Mouse (Mus musculus) heart, embryonic 10.5 days (tissue): ENCODE measurements around the gene Sult2b1. TPM values are rescaled to one million over a fixed set of nuclear protein-coding genes. Genes with fewer than 3 reads are reported as not detected.
A peak's percentile ranks its signal among the peaks of the same experiment; 100 is the strongest.

Experiments
- DNase-seq: peaks from one replicate; pipeline ENCODE4 v3.0.0-alpha.2; 2017; ENCODE audit warnings: low spot score
- H3K27ac ChIP-seq: fragments of 300-500 bp; sonication (generic); 2 replicates; pipeline ENCODE4 v1.5.1; 2016; ENCODE audit warnings: mild to moderate bottlenecking
- H3K27me3 ChIP-seq: fragments of 300-500 bp; sonication (generic); 2 replicates; pipeline ENCODE4 v1.6.1; 2016; ENCODE audit warnings: mild to moderate bottlenecking; ENCODE audit not compliant: poor library complexity, insufficient read depth, severe bottlenecking
- H3K36me3 ChIP-seq: fragments of 300-500 bp; sonication (generic); 2 replicates; pipeline ENCODE4 v1.6.1; 2016; ENCODE audit warnings: mild to moderate bottlenecking, moderate library complexity
- H3K4me1 ChIP-seq: fragments of 300-500 bp; sonication (generic); 2 replicates; pipeline ENCODE4 v1.6.1; 2016; ENCODE audit warnings: mild to moderate bottlenecking
- H3K4me3 ChIP-seq: fragments of 300-500 bp; sonication (generic); 2 replicates; pipeline ENCODE4 v1.5.1; 2016; ENCODE audit warnings: mild to moderate bottlenecking, moderate library complexity
- H3K9me3 ChIP-seq: fragments of 300-500 bp; sonication (generic); 2 replicates; pipeline ENCODE4 v1.6.1; 2016; ENCODE audit warnings: mild to moderate bottlenecking, moderate library complexity
- WGBS: fragments of 180-500 bp; shearing (Covaris S2); methylation state at CpG from one replicate; pipeline ENCODE4 v1.1.7; 2016; 5-methylcytosine and 5-hydroxymethylcytosine counted together
- polyA plus RNA-seq: library from polyadenylated mRNA; unstranded; fragments of >200 nt; fragmentation: Nextera tagmentation; extraction: Ambion mirVana; gene quantifications from 2 replicates; pipeline ENCODE4 v1.2.1, GENCODE M21; 2016

The Sult2b1 gene
- polyA plus RNA-seq, 1 experiment from 2014 or later: 0.79 TPM

DNA sequence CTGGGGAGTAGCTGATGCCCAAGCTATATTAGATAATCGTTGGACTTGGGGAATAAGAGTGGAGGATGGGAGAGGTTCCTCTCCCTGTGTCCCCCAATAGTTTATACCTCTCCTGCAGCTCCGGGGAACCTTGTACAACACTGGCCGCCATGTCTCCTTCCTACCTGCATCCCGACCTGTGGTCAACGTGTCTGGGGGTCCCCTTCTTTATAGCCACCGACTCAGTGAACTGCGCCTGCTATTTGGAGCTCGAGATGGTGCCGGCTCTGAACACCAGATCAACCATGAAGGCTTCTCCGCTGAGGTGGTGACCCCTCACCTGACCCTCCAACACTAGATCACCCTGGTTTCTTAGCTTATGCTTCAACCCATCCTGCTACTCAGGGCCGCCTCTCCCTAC lies 82.2 kb downstream of the Sult2b1 start:
- Histone ChIP-seq H3K4me1 (peaks cover 63% of the 10 kb centered on the region), H3K4me3 (no peak overlapping the region), H3K36me3 (no peaks in the 10 kb centered on the region), H3K9me3 (no peaks in the 10 kb centered on the region), H3K27me3 (peaks cover 39% of the 10 kb centered on the region), H3K27ac (no peak overlapping the region)
- WGBS: 86% methylated on average over 11 of the region's 11 CpGs
- DNase-seq: no peak

DNA sequence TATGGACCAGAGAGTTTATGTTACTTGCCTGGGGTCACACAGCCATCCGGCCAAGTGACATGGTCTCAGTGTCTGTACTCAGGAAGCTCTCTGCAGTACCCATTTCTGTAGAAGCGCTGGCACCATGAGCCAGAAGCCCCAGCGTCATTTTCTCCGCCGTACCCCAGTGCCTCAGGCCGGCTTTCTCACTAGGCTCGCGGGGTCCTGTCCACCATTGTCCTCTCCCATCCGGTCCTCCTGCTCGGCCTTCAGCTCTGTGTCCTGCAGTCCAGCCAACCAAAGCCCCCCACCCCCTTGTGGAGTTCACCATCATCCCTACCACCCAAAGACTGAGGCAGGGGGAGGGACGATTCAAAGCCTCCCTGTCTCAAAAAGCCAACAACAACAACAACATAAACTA lies 82.9 kb downstream of the Sult2b1 start:
- 0 out of 2 replicates have a peak overlapping the region, but pooled peaks have one; percentile 77 for H3K27ac ChIP-seq
- 0 out of 2 replicates have a peak overlapping the region, but pooled peaks have one; percentile 58 for H3K4me3 ChIP-seq
- peaks cover 39% of the 10 kb centered on the region for H3K27me3 ChIP-seq
- H3K9me3 ChIP-seq: no peaks in the 10 kb centered on the region
- WGBS: 86% methylated on average over 11 of the region's 11 CpGs
- no peaks in the 10 kb centered on the region for H3K36me3 ChIP-seq
- peaks cover 56% of the 10 kb centered on the region for H3K4me1 ChIP-seq
- DNase-seq: no peak

DNA sequence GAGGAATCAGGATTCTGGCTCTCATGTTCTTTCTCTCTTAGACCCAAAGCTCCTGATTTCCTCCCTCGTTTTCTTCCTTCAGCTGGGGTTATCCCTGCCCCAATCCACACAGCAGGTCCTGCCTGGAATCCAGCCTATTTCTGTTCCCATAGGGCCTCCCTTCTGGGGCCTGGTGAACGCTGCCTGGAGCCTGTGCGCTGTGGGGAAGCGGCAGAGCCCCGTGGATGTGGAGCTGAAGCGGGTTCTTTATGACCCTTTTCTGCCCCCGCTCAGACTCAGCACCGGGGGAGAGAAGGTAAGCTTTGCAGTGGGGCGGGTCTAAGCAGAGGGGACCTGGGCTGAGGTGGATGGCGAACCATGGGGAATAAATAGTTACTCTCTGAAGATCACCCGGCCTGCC lies 83.4 kb downstream of the Sult2b1 start:
- Histone ChIP-seq H3K9me3 (no peaks in the 10 kb centered on the region), H3K36me3 (no peaks in the 10 kb centered on the region), H3K27me3 (peaks cover 39% of the 10 kb centered on the region), H3K4me1 (peaks cover 50% of the 10 kb centered on the region), H3K27ac (peak overlapping the region; percentile 77; the same call in 1 of the 2 replicates), H3K4me3 (peak overlapping the region; percentile 58)
- WGBS: 31% methylated on average over 11 of the region's 11 CpGs
- DNase-seq: no peak

DNA sequence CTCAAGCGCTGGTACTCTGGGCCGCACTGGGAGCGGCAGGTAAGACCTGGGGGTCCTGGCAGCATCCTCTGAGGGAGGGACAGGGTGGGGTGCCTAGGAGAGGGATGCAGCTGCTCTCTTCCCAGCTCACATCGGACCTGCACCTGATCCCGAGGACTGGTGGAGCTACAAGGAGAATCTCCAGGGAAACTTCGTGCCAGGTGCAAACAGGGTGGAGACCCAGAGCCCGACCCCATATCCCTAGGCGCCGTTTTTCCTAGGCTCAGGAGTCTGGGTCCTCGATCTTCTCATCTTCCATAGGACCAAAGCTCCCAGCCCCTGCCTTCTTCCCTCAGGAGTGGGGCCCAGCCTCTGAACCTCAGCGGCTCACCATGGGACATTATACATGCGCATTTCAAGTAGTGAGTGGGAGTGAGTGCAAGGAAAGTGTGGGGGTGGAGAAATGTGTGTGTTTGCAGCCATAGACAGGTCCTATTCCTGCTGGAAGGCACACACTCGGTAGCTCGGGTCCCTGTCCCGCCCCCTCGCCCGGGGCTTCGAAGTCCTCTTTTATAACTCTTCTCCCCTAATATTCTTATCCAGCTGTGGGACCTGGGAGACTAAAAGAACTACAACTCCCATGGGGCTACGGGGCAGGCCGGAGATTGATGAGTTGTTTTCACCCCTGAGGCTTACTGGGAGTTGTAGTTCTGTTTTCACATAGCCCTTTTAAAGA lies 84.0 kb downstream of the Sult2b1 start:
- WGBS: under 1% methylated on average over 20 of the region's 20 CpGs
- no peaks in the 10 kb centered on the region for H3K9me3 ChIP-seq
- H3K27ac ChIP-seq: peak overlapping the region; percentile 77
- DNase-seq: no peak
- H3K4me3 ChIP-seq: peak overlapping the region; percentile 58
- no peaks in the 10 kb centered on the region for H3K36me3 ChIP-seq
- H3K4me1 ChIP-seq: peaks cover 44% of the 10 kb centered on the region
- peaks cover 39% of the 10 kb centered on the region for H3K27me3 ChIP-seq

DNA sequence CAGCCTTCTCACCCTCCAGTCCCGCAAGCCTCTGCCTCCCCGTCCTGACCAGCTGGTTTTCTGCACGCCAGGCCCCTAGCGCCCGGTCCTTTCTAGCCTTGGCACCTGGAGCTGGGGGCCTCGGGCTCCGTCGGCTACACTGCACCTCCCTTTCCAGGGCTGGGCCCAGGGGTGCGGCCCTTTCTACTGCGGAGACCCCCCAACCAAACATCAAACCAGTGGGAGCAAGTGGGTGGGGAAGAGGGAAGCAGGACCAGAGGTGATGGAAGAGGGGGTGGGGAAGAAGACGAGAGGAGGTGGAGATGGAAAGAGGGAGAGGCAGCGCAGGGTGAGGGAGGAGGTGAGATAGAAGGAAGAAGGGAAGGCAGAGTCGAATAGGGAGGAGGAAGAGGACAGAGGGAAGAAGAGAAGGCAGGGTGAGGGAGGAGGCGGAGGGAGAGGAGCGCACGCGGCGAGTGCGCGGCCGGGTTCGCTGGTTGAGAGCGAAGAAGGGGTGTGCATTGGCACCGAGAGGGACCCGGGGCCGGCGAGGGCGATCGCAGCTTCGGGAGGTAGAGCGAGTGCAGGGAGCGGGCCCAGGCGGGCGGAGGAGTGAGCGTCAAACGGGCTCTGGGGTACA lies 84.8 kb downstream of the Sult2b1 start, which contains the start of gene Car11:
Gene Car11, plus strand, starts transcription at position 321 of the 619 bp plus-strand sequence.
- Histone ChIP-seq H3K27me3 (peaks cover 39% of the 10 kb centered on the region), H3K4me3 (peak within 1 kb of the TSS; percentile 58), H3K36me3 (no peaks in the 10 kb centered on the region), H3K4me1 (peaks cover 44% of the 10 kb centered on the region), H3K27ac (peak within 1 kb of the TSS; percentile 31; the same call in 1 of the 2 replicates), H3K9me3 (no peaks in the 10 kb centered on the region)
- no peak for DNase-seq
- WGBS: under 1% methylated on average over 35 of the region's 36 CpGs

DNA sequence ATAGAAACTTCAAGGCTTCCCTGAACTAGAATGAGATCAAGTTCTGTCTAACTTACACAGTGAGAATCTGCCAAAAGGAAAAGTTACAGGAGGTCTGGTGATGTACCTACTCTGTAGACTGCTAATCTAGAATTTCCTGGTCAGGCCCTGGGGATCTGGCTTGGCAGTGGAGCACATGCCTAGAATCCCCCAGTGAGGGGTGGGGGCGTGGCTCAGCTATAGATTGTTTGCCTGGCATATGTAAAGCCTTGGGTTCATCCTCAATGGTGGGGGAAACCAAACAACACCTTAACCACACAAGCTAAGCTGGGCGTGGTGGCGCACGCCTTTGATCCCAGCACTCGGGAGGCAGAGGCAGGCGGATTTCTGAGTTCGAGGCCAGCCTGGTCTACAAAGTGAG lies 86.6 kb downstream of the Sult2b1 start:
- WGBS: 88% methylated on average over 7 of the region's 7 CpGs
- no peaks in the 10 kb centered on the region for H3K9me3 ChIP-seq
- H3K4me3 ChIP-seq: no peak overlapping the region
- H3K36me3 ChIP-seq: no peaks in the 10 kb centered on the region
- H3K27me3 ChIP-seq: peaks cover 39% of the 10 kb centered on the region
- peaks cover 36% of the 10 kb centered on the region for H3K4me1 ChIP-seq
- H3K27ac ChIP-seq: no peak overlapping the region
- no peak for DNase-seq

DNA sequence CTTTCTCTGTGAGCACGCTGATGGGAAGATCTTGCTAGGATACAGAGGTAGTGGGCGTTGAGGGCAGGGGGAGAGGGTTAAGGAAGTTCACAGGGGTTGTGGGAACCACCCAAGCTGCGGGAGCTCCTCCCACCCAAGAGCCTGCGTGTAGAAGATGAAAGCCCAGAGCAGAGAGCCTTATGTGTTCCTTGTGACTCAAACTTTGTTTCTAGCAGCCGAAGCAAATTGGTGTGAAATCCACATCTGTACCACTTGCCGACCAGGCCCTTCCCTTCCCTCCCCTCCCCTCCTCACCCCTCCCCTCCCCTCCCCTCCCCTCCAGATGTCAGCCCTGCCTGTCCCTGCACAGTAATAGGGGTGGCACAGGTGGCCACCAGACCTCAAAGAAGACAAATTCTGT lies 89.4 kb downstream of the Sult2b1 start:
- 34% methylated on average over 6 of the region's 6 CpGs for WGBS
- no peak overlapping the region for H3K27ac ChIP-seq
- H3K9me3 ChIP-seq: no peaks in the 10 kb centered on the region
- H3K36me3 ChIP-seq: no peaks in the 10 kb centered on the region
- no peak for DNase-seq
- H3K4me1 ChIP-seq: peaks cover 34% of the 10 kb centered on the region
- no peak overlapping the region for H3K4me3 ChIP-seq
- H3K27me3 ChIP-seq: peaks cover 24% of the 10 kb centered on the region

DNA sequence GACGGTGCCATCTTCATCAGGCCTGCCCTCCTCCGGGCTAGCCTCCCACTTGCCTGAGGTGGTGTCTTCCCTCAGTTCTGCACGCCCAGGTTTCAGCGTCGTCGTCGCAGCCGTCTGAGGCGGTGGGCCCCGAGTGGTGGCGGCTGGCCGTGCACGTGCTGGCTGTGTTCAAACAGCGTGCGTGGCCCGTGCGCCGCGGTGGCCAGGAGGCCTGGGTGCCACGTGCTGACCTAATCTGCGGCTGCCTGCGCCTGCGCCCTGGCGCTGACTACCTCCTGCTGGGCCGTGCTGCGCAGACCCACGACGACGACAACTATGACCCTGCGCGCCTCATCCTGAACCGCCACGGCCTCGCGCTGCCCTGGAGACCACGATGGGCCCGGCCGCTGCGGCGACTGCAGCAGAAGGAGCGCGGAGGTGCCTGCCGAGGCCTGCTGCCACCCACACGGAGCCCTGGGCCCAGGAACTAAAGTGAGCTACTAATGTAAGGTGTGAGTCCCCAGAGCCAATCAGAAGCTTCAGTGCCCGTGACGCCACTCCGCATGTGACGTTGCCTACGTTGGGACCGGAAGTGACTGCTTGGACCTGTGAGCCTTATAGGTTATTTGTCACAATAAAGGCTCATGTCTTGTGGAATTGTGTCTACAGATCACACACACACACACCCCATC lies 90.4 kb downstream of the Sult2b1 start, which contains the start of gene Sec1:
Gene Sec1, minus strand, starts transcription at position 482 of the 671 bp plus-strand sequence.
- no peak within 1 kb of the TSS for H3K4me3 ChIP-seq
- DNase-seq: no peak
- 80% methylated on average over 50 of the region's 50 CpGs for WGBS
- peaks cover 14% of the 10 kb centered on the region for H3K27me3 ChIP-seq
- H3K36me3 ChIP-seq: no peaks in the 10 kb centered on the region
- no peaks in the 10 kb centered on the region for H3K9me3 ChIP-seq
- H3K4me1 ChIP-seq: peaks cover 34% of the 10 kb centered on the region
- peak within 1 kb of the TSS; percentile 47; the same call in 1 of the 2 replicates for H3K27ac ChIP-seq

DNA sequence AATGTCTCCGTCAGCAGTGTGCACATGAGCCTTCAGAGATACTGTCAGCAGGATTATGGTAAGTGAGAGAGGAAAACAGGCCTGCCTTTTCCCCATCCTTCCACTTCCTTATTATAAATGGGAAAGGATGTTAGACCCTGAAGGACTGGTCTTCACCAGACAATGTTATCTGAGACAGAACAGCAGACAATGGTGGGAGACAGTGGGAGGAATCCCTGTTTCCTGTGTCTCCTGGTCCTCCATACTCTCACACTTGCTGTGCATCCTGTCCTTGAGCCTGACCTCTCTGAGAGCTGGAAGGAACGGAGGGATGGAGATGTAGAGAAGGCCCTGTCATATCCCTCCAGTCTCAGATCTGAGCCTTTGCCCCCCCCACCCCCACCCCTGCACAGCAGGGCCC lies 92.1 kb downstream of the Sult2b1 start:
- Histone ChIP-seq H3K9me3 (no peaks in the 10 kb centered on the region), H3K36me3 (no peaks in the 10 kb centered on the region), H3K4me3 (no peak overlapping the region), H3K27me3 (no peaks in the 10 kb centered on the region), H3K4me1 (peaks cover 38% of the 10 kb centered on the region), H3K27ac (no peak overlapping the region)
- DNase-seq: no peak
- WGBS: 45% methylated on average over 2 of the region's 2 CpGs

DNA sequence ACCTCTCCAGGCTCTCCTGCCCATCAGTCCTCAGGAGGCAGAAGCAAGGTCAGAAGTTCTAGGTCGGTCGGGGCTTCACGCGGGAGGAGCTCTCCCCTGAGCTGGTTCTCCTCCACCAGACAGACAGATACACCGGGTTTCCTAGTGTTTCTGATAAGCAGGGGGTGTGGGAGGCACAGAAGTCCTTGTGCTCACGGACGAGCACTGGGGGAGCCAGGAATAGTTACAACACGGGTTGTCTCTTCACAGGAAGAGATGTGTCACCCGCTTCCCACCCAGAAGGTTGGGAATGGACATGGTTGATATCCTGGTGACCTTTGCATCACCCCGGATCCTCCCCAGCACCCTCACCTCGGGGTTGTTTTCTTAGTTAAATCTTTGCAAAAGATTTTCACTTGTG lies 94.7 kb downstream of the Sult2b1 start:
- WGBS: 16% methylated on average over 11 of the region's 11 CpGs
- Histone ChIP-seq H3K4me3 (no peak overlapping the region), H3K27ac (peak overlapping the region; percentile 72), H3K4me1 (peaks cover 57% of the 10 kb centered on the region), H3K9me3 (no peaks in the 10 kb centered on the region), H3K27me3 (peaks cover 6% of the 10 kb centered on the region; the same call in 1 of the 2 replicates), H3K36me3 (no peaks in the 10 kb centered on the region)
- no peak for DNase-seq

DNA sequence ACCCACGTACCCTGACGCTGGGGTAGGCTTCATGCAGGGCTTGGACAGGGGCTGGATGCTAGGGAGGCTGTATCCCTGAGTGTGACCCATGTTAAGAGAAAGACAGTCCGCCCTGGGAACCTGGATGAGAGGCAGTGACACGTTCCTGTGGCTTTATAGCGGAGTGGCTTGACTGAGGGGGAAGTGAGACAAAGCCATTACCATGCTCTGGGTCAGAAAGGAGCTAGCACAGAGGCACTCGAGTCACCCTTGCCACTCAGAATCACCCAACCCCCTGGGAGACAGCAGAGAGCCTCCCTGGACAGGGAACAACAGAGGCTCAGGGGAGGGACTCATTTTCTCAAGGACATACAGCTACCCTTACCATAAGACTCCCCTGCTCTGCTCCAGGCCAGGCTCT lies 95.4 kb downstream of the Sult2b1 start:
- WGBS: 55% methylated on average over 6 of the region's 6 CpGs
- peak overlapping the region; percentile 72 for H3K27ac ChIP-seq
- DNase-seq: no peak

DNA sequence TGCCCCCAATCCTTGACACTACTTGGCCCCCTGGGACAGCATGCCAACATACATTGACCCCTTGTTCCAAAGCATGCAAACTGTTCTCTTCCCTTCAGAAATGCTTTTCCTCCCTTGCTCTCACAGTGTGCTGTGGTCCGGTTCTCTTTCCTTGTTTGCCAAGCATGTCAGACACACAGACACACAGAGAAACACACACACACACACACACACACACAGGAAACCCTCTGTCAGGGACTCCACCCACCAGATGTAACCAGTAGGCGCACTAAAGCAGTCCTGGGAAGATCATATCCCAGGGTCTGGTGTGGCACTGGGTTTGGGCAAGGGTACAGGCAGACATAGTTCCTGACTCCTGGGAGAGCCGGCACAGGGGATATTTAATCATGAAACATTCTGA lies 97.6 kb downstream of the Sult2b1 start:
- H3K4me1 ChIP-seq: peaks cover 61% of the 10 kb centered on the region
- H3K27ac ChIP-seq: peak overlapping the region; percentile 72; the same call in 1 of the 2 replicates
- WGBS: 80% methylated on average over 3 of the region's 3 CpGs

More for the DNA sequence above, 95.4 kb downstream of the Sult2b1 start:
- Histone ChIP-seq H3K4me3 (no peak overlapping the region), H3K4me1 (peaks cover 56% of the 10 kb centered on the region), H3K9me3 (no peaks in the 10 kb centered on the region), H3K27me3 (peaks cover 9% of the 10 kb centered on the region; the same call in 1 of the 2 replicates), H3K36me3 (no peaks in the 10 kb centered on the region)

DNA sequence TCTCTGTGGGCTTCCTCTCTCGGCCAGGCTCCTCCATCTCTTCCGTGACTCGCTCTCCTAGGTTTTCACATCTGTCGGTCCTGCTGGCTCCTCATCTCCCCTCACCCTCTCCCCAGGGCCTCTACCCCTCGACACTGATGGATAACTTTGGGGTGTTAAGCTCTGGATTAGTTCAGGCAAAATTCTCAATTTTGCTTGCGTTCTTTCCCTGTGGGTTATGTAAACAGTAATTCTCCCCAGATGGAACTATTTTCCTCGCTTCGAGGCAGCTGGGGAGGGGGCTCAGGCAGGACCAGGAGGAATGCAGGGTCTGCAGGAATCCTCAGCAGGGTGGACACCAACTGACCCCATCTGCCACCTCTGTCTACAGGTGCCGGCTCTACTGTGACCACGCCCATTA lies 98.7 kb downstream of the Sult2b1 start:
- peaks cover 14% of the 10 kb centered on the region; the same call in 1 of the 2 replicates for H3K27me3 ChIP-seq
- H3K9me3 ChIP-seq: no peaks in the 10 kb centered on the region
- no peaks in the 10 kb centered on the region for H3K36me3 ChIP-seq
- peak overlapping the region; percentile 72 for H3K27ac ChIP-seq
- no peak overlapping the region for H3K4me3 ChIP-seq
- peaks cover 58% of the 10 kb centered on the region for H3K4me1 ChIP-seq
- no peak for DNase-seq
- 60% methylated on average over 10 of the region's 10 CpGs for WGBS

More for the DNA sequence above, 97.6 kb downstream of the Sult2b1 start:
- Histone ChIP-seq H3K9me3 (no peaks in the 10 kb centered on the region), H3K27me3 (peaks cover 14% of the 10 kb centered on the region; the same call in 1 of the 2 replicates), H3K36me3 (no peaks in the 10 kb centered on the region), H3K4me3 (no peak overlapping the region)
- DNase-seq: no peak
